Mouse (Mus musculus) limb, embryonic 10.5 days (tissue): Measurements from ENCODE around the gene Noc4l. TPM values are rescaled to one million over a fixed set of nuclear protein-coding genes. Genes with fewer than 3 reads are reported as not detected.

Experiments used
- DNase-seq: peaks from one replicate; pipeline ENCODE4 v3.0.0-alpha.2; 2017; ENCODE audit warnings: low spot score
- H3K27ac ChIP-seq: fragments of 300-500 bp; sonication (generic); 2 replicates; pipeline ENCODE4 v1.5.1; 2016; ENCODE audit warnings: mild to moderate bottlenecking
- H3K27me3 ChIP-seq: fragments of 300-500 bp; sonication (generic); 2 replicates; pipeline ENCODE4 v1.6.1; 2016; ENCODE audit warnings: low read depth, mild to moderate bottlenecking; ENCODE audit not compliant: poor library complexity, severe bottlenecking
- H3K36me3 ChIP-seq: fragments of 300-500 bp; sonication (generic); 2 replicates; pipeline ENCODE4 v1.6.1; 2016; ENCODE audit warnings: mild to moderate bottlenecking, moderate library complexity
- H3K4me1 ChIP-seq: fragments of 300-500 bp; sonication (generic); 2 replicates; pipeline ENCODE4 v1.6.1; 2016
- H3K4me3 ChIP-seq: fragments of 300-500 bp; sonication (generic); 2 replicates; pipeline ENCODE4 v1.5.1; 2016; ENCODE audit warnings: mild to moderate bottlenecking, moderate library complexity
- H3K9me3 ChIP-seq: fragments of 300-500 bp; sonication (generic); replicated peaks from 2 replicates; pipeline ENCODE4 v1.6.1; 2016; ENCODE audit warnings: mild to moderate bottlenecking
- WGBS: fragments of 180-500 bp; shearing (Covaris S2); methylation state at CpG from one replicate; pipeline ENCODE4 v1.1.7; 2016; 5-methylcytosine and 5-hydroxymethylcytosine counted together
- polyA plus RNA-seq: library from polyadenylated mRNA; unstranded; fragments of >200 nt; fragmentation: Nextera tagmentation; extraction: Ambion mirVana; gene quantifications from 2 replicates; pipeline ENCODE4 v1.2.1, GENCODE M21; 2016

The Noc4l gene
- polyA plus RNA-seq, 1 experiment from 2014 or later: 90.4 TPM

GRCm38 (mm10) chr5:110629525-110630120 lies 23.6 kb downstream of the Noc4l start:
- H3K36me3 ChIP-seq: no peaks in the 10 kb centered on the region
- H3K27ac ChIP-seq: no peak overlapping the region
- WGBS: 88% methylated on average over 2 of the region's 2 CpGs
- peaks cover 13% of the 10 kb centered on the region for H3K27me3 ChIP-seq
- no peak overlapping the region for H3K4me3 ChIP-seq
- peaks cover 7% of the 10 kb centered on the region for H3K4me1 ChIP-seq
- H3K9me3 ChIP-seq: no peaks in the 10 kb centered on the region
- DNase-seq: no peak

GRCm38 (mm10) chr5:110628156-110628555 lies 25.1 kb downstream of the Noc4l start:
- H3K27me3 ChIP-seq: peaks cover 13% of the 10 kb centered on the region
- peak; percentile 41 for DNase-seq
- peak overlapping the region; percentile 28 for H3K4me3 ChIP-seq
- 24% methylated on average over 19 of the region's 19 CpGs for WGBS
- peak overlapping the region; percentile 42; the same call in 1 of the 2 replicates for H3K27ac ChIP-seq
- peaks cover 7% of the 10 kb centered on the region for H3K4me1 ChIP-seq
- no peaks in the 10 kb centered on the region for H3K36me3 ChIP-seq
- no peaks in the 10 kb centered on the region for H3K9me3 ChIP-seq

- Histone ChIP-seq H3K27me3 (peaks cover 13% of the 10 kb centered on the region), H3K4me1 (peaks cover 7% of the 10 kb centered on the region), H3K4me3 (no peak overlapping the region), H3K27ac (no peak overlapping the region), H3K36me3 (no peaks in the 10 kb centered on the region), H3K9me3 (no peaks in the 10 kb centered on the region)
- WGBS: 67% methylated on average over 10 of the region's 10 CpGs
- DNase-seq: no peak
Measured at GRCm38 (mm10) chr5:110627351-110627750, 25.9 kb downstream of the Noc4l start.

- H3K36me3 ChIP-seq: no peaks in the 10 kb centered on the region
- H3K4me3 ChIP-seq: no peak overlapping the region
- DNase-seq: no peak
- 78% methylated on average over 2 of the region's 2 CpGs for WGBS
- peaks cover 11% of the 10 kb centered on the region for H3K27me3 ChIP-seq
- H3K9me3 ChIP-seq: no peaks in the 10 kb centered on the region
- peaks cover 7% of the 10 kb centered on the region for H3K4me1 ChIP-seq
- H3K27ac ChIP-seq: no peak overlapping the region
Measured at GRCm38 (mm10) chr5:110624319-110624718, 28.9 kb downstream of the Noc4l start.

- DNase-seq: no peak
- H3K4me3 ChIP-seq: no peak overlapping the region
- no peaks in the 10 kb centered on the region for H3K27me3 ChIP-seq
- 85% methylated on average over 6 of the region's 6 CpGs for WGBS
- H3K4me1 ChIP-seq: no peaks in the 10 kb centered on the region
- H3K27ac ChIP-seq: no peak overlapping the region
- no peaks in the 10 kb centered on the region for H3K36me3 ChIP-seq
- no peaks in the 10 kb centered on the region for H3K9me3 ChIP-seq
Measured at GRCm38 (mm10) chr5:110619226-110619625, 34.0 kb downstream of the Noc4l start.

- DNase-seq: peak; percentile 56
- H3K27ac ChIP-seq: 0 out of 2 replicates have a peak overlapping the region, but pooled peaks have one; percentile 27
Measured at GRCm38 (mm10) chr5:110611435-110612158, 41.6 kb downstream of the Noc4l start.

GRCm38 (mm10) chr5:110610484-110610883 lies 42.7 kb downstream of the Noc4l start:
- Histone ChIP-seq H3K4me3 (no peak overlapping the region), H3K9me3 (no peaks in the 10 kb centered on the region), H3K36me3 (no peaks in the 10 kb centered on the region), H3K27ac (no peak overlapping the region; the same call in 1 of the 2 replicates), H3K27me3 (no peaks in the 10 kb centered on the region), H3K4me1 (peaks cover 62% of the 10 kb centered on the region)
- DNase-seq: no peak
- WGBS: 87% methylated on average over 7 of the region's 7 CpGs

More at GRCm38 (mm10) chr5:110611435-110612158, 41.6 kb downstream of the Noc4l start:
- no peaks in the 10 kb centered on the region for H3K27me3 ChIP-seq
- H3K36me3 ChIP-seq: no peaks in the 10 kb centered on the region
- WGBS: 57% methylated on average over 5 of the region's 5 CpGs
- H3K4me3 ChIP-seq: no peak overlapping the region
- no peaks in the 10 kb centered on the region for H3K9me3 ChIP-seq
- peaks cover 56% of the 10 kb centered on the region for H3K4me1 ChIP-seq

- DNase-seq: no peak
- no peaks in the 10 kb centered on the region for H3K9me3 ChIP-seq
- H3K4me1 ChIP-seq: peaks cover 62% of the 10 kb centered on the region
- H3K4me3 ChIP-seq: no peak overlapping the region
- H3K36me3 ChIP-seq: no peaks in the 10 kb centered on the region
- H3K27me3 ChIP-seq: no peaks in the 10 kb centered on the region
- H3K27ac ChIP-seq: 0 out of 2 replicates have a peak overlapping the region, but pooled peaks have one; percentile 46
- 83% methylated on average over 5 of the region's 5 CpGs for WGBS
Measured at GRCm38 (mm10) chr5:110609868-110610267, 43.3 kb downstream of the Noc4l start.

GRCm38 (mm10) chr5:110609425-110609824 lies 43.8 kb downstream of the Noc4l start:
- peaks cover 62% of the 10 kb centered on the region for H3K4me1 ChIP-seq
- H3K9me3 ChIP-seq: no peaks in the 10 kb centered on the region
- 83% methylated on average over 3 of the region's 3 CpGs for WGBS
- no peak for DNase-seq
- no peaks in the 10 kb centered on the region for H3K27me3 ChIP-seq
- no peaks in the 10 kb centered on the region for H3K36me3 ChIP-seq
- H3K27ac ChIP-seq: peak overlapping the region; percentile 46; the same call in 1 of the 2 replicates
- no peak overlapping the region for H3K4me3 ChIP-seq

- peak; percentile 33 for DNase-seq
- Histone ChIP-seq H3K27me3 (no peaks in the 10 kb centered on the region), H3K4me1 (peaks cover 62% of the 10 kb centered on the region), H3K9me3 (no peaks in the 10 kb centered on the region), H3K36me3 (no peaks in the 10 kb centered on the region), H3K27ac (peak overlapping the region; percentile 46; the same call in 1 of the 2 replicates), H3K4me3 (no peak overlapping the region)
- 27% methylated on average over 8 of the region's 8 CpGs for WGBS
Measured at GRCm38 (mm10) chr5:110608941-110609340, 44.3 kb downstream of the Noc4l start.

GRCm38 (mm10) chr5:110608336-110608735 lies 44.9 kb downstream of the Noc4l start:
- DNase-seq: no peak
- no peaks in the 10 kb centered on the region for H3K9me3 ChIP-seq
- peak overlapping the region; percentile 3; the same call in 1 of the 2 replicates for H3K27ac ChIP-seq
- 75% methylated on average over 6 of the region's 6 CpGs for WGBS
- H3K4me3 ChIP-seq: no peak overlapping the region
- peaks cover 63% of the 10 kb centered on the region for H3K4me1 ChIP-seq
- H3K27me3 ChIP-seq: no peaks in the 10 kb centered on the region
- no peaks in the 10 kb centered on the region for H3K36me3 ChIP-seq

- no peaks in the 10 kb centered on the region for H3K9me3 ChIP-seq
- H3K4me1 ChIP-seq: peaks cover 64% of the 10 kb centered on the region
- 35% methylated on average over 3 of the region's 3 CpGs for WGBS
- H3K27me3 ChIP-seq: no peaks in the 10 kb centered on the region
- peak overlapping the region; percentile 58; the same call in 1 of the 2 replicates for H3K27ac ChIP-seq
- no peak for DNase-seq
- no peak overlapping the region for H3K4me3 ChIP-seq
- no peaks in the 10 kb centered on the region for H3K36me3 ChIP-seq
Measured at GRCm38 (mm10) chr5:110607767-110608166, 45.5 kb downstream of the Noc4l start.

GRCm38 (mm10) chr5:110605531-110606221 lies 47.5 kb downstream of the Noc4l start:
- Histone ChIP-seq H3K36me3 (no peaks in the 10 kb centered on the region), H3K27ac (no peak overlapping the region), H3K27me3 (0 out of 2 replicates have a peak, but pooled peaks cover 1% of the 10 kb centered on the region), H3K4me1 (peaks cover 52% of the 10 kb centered on the region), H3K4me3 (no peak overlapping the region), H3K9me3 (no peaks in the 10 kb centered on the region)
- WGBS: 75% methylated on average over 5 of the region's 5 CpGs
- no peak for DNase-seq
